Comparison of ENCODE assay signal across 16 mouse cellular contexts in genomic region chr3:66705766-66706165, GRCm38 (mm10).
"Had no signal": no experiment of that assay in that cellular context is flagged by ENCODE, and none has a peak within 500 bp of the region (broad histone marks: within the 10 kb centered on the region; RNA-seq: fewer than 3 reads in every experiment).

No protein-coding gene starts in this region.

- H3K4me1 ChIP-seq: neural tube, embryonic 13.5 days; neural tube, embryonic 15.5 days; stomach, embryonic 15.5 days had no signal

- H3K9ac ChIP-seq: neural tube, embryonic 13.5 days; neural tube, embryonic 15.5 days; stomach, embryonic 15.5 days had no signal

- H3K9me3 ChIP-seq: neural tube, embryonic 13.5 days; neural tube, embryonic 15.5 days; stomach, embryonic 15.5 days had no signal

- H3K4me3 ChIP-seq: neural tube, embryonic 13.5 days; neural tube, embryonic 15.5 days; stomach, embryonic 15.5 days had no signal

- H3K27me3 ChIP-seq: neural tube, embryonic 13.5 days; neural tube, embryonic 15.5 days; stomach, embryonic 15.5 days had no signal

- H3K27ac ChIP-seq: neural tube, embryonic 13.5 days; neural tube, embryonic 15.5 days; stomach, embryonic 15.5 days; stomach, postnatal 0 days had no signal

- H3K36me3 ChIP-seq: neural tube, embryonic 13.5 days; neural tube, embryonic 15.5 days; stomach, embryonic 15.5 days had no signal

- H3K4me2 ChIP-seq: neural tube, embryonic 13.5 days; neural tube, embryonic 15.5 days; stomach, embryonic 15.5 days had no signal

- DNase-seq: retina, postnatal 1 day; right cerebral cortex, adult 18-20 months; right cerebral cortex, postnatal 14 days; right cerebral cortex, postnatal 25 days; right cerebral cortex, postnatal 4 days; spleen, adult 18-20 months; thymus, adult 18-20 months; thymus, adult 2 months; thymus, postnatal 14 days; thymus, postnatal 25 days; thymus, postnatal 36 days; thymus, postnatal 4 days had no signal
